Mouse (Mus musculus) liver, adult 2 months (tissue): Measurements from ENCODE around the gene Dgkd.

Source experiments
- CTCF ChIP-seq: fragments of 200-500 bp; IDR thresholded peaks from 2 replicates; pipeline ENCODE4 v1.5.1; 2011; ENCODE audit warnings: low read depth, low read length, control low read depth
- POLR2A ChIP-seq: fragments of 200-500 bp; IDR thresholded peaks from 2 replicates; pipeline ENCODE4 v1.6.1; 2011; ENCODE audit warnings: low read length, control low read depth; ENCODE audit not compliant: insufficient read depth; ENCODE audit errors: extremely low read depth

- no peak for TF ChIP-seq CTCF
- TF ChIP-seq POLR2A, result no peak
Measured at GRCm38 (mm10) chr1:87803576-87803975, 49.5 kb upstream of the Dgkd start, which contains the start of gene Sag.
